Mouse (Mus musculus): ENCODE data around the gene Zfp982. TPM values are rescaled to one million over a fixed set of nuclear protein-coding genes. Genes with fewer than 3 reads are reported as not detected.
"Not testable (repeated sequence)": the region's sequence is repeated elsewhere in the genome, so short reads cannot be mapped to it uniquely, and the experiment has no call there.

Zfp982 gene
- polyA plus RNA-seq, 1 experiment from 2014 or later, result 11.9 TPM

- no peaks in the 10 kb centered on the region for H3K36me3 ChIP-seq
- H3K27me3 ChIP-seq (ENCODE audit: insufficient read depth, poor library complexity, severe bottlenecking), result no peaks in the 10 kb centered on the region
- peaks cover 18% of the 10 kb centered on the region for H3K9me3 ChIP-seq
- no peak overlapping the region for H3K4me3 ChIP-seq
- DNase-seq (ENCODE audit: low spot score), result no peak
- WGBS, result 69% methylated on average over 1 of the region's 1 CpGs
- no peaks in the 10 kb centered on the region for H3K4me1 ChIP-seq
- H3K27ac ChIP-seq, result no peak overlapping the region
Observed at GRCm38 (mm10) chr4:147530366-147530765, 38.1 kb downstream of the Zfp982 start.

GRCm38 (mm10) chr4:147535916-147536315, 43.7 kb downstream of the Zfp982 start:
- H3K9me3 ChIP-seq, result peaks cover 33% of the 10 kb centered on the region
- H3K4me3 ChIP-seq; H3K4me1 ChIP-seq; H3K36me3 ChIP-seq; DNase-seq (ENCODE audit: low spot score); H3K27ac ChIP-seq; H3K27me3 ChIP-seq (ENCODE audit: insufficient read depth, poor library complexity, severe bottlenecking): not testable (repeated sequence)

GRCm38 (mm10) chr4:147537702-147538101, 45.5 kb downstream of the Zfp982 start:
- peaks cover 40% of the 10 kb centered on the region for H3K9me3 ChIP-seq
- H3K4me3 ChIP-seq, result no peak overlapping the region
- WGBS, result 68% methylated on average over 2 of the region's 2 CpGs

GRCm38 (mm10) chr4:147539918-147540317, 47.7 kb downstream of the Zfp982 start, which contains the start of gene Gm16503:
TSS of gene Gm16503 (plus strand) at chr4:147540218.
- 87% methylated on average over 3 of the region's 3 CpGs for WGBS
- DNase-seq (ENCODE audit: low spot score), result not testable (repeated sequence)

More at GRCm38 (mm10) chr4:147537702-147538101, 45.5 kb downstream of the Zfp982 start:
- Histone ChIP-seq H3K4me1 (no peaks in the 10 kb centered on the region), H3K27me3 (ENCODE audit: insufficient read depth, poor library complexity, severe bottlenecking) (no peaks in the 10 kb centered on the region), H3K27ac (no peak overlapping the region), H3K36me3 (no peaks in the 10 kb centered on the region)
- no peak for DNase-seq (ENCODE audit: low spot score)

GRCm38 (mm10) chr4:147541105-147541504, 48.9 kb downstream of the Zfp982 start:
- Histone ChIP-seq H3K4me1 (no peaks in the 10 kb centered on the region), H3K27ac (no peak overlapping the region), H3K27me3 (ENCODE audit: insufficient read depth, poor library complexity, severe bottlenecking) (no peaks in the 10 kb centered on the region), H3K4me3 (no peak overlapping the region), H3K36me3 (no peaks in the 10 kb centered on the region), H3K9me3 (peaks cover 46% of the 10 kb centered on the region)
- DNase-seq (ENCODE audit: low spot score), result no peak

More at GRCm38 (mm10) chr4:147539918-147540317, 47.7 kb downstream of the Zfp982 start, which contains the start of gene Gm16503:
- H3K27me3 ChIP-seq (ENCODE audit: insufficient read depth, poor library complexity, severe bottlenecking); H3K27ac ChIP-seq; H3K4me1 ChIP-seq; H3K4me3 ChIP-seq; H3K36me3 ChIP-seq: not testable (repeated sequence)
- peaks cover 49% of the 10 kb centered on the region for H3K9me3 ChIP-seq

- not testable (repeated sequence) for H3K36me3 ChIP-seq; H3K27ac ChIP-seq; H3K4me3 ChIP-seq; H3K9me3 ChIP-seq; H3K27me3 ChIP-seq (ENCODE audit: insufficient read depth, poor library complexity, severe bottlenecking); DNase-seq (ENCODE audit: low spot score); H3K4me1 ChIP-seq
- 69% methylated on average over 5 of the region's 5 CpGs for WGBS
Observed at GRCm38 (mm10) chr4:147553071-147553470, 60.9 kb downstream of the Zfp982 start, which contains the start of gene Zfp985. TSS of gene Zfp985 (plus strand) at chr4:147553277.

GRCm38 (mm10) chr4:147554361-147554760, 62.1 kb downstream of the Zfp982 start:
- not testable (repeated sequence) for H3K27me3 ChIP-seq (ENCODE audit: insufficient read depth, poor library complexity, severe bottlenecking); DNase-seq (ENCODE audit: low spot score); H3K4me1 ChIP-seq; H3K36me3 ChIP-seq; H3K9me3 ChIP-seq; H3K27ac ChIP-seq; H3K4me3 ChIP-seq
- 61% methylated on average over 2 of the region's 2 CpGs for WGBS

- not testable (repeated sequence) for H3K36me3 ChIP-seq; H3K27me3 ChIP-seq (ENCODE audit: insufficient read depth, poor library complexity, severe bottlenecking); H3K27ac ChIP-seq; H3K4me1 ChIP-seq; DNase-seq (ENCODE audit: low spot score); H3K4me3 ChIP-seq; H3K9me3 ChIP-seq
- WGBS, result 41% methylated on average over 1 of the region's 1 CpGs
Observed at GRCm38 (mm10) chr4:147556921-147557320, 64.7 kb downstream of the Zfp982 start.

- not testable (repeated sequence) for H3K27me3 ChIP-seq (ENCODE audit: insufficient read depth, poor library complexity, severe bottlenecking); H3K9me3 ChIP-seq; H3K4me3 ChIP-seq; H3K27ac ChIP-seq; H3K36me3 ChIP-seq; DNase-seq (ENCODE audit: low spot score); H3K4me1 ChIP-seq
Observed at GRCm38 (mm10) chr4:147558011-147558410, 65.8 kb downstream of the Zfp982 start.

- not testable (repeated sequence) for H3K27me3 ChIP-seq (ENCODE audit: insufficient read depth, poor library complexity, severe bottlenecking); H3K36me3 ChIP-seq; H3K4me1 ChIP-seq; DNase-seq (ENCODE audit: low spot score); H3K4me3 ChIP-seq; H3K9me3 ChIP-seq; H3K27ac ChIP-seq
- WGBS, result 47% methylated on average over 1 of the region's 1 CpGs
Observed at GRCm38 (mm10) chr4:147559096-147559495, 66.9 kb downstream of the Zfp982 start.

Other genes starting within 250 kb of the Zfp982 start
- gene Zfp988, start 186.7 kb upstream of the Zfp982 start, polyA plus RNA-seq (2016; fragmentation: Nextera tagmentation; extraction: Ambion mirVana), result 0.11 and 0.16 TPM in 2 replicates
- gene Zfp978, start 131.1 kb upstream of the Zfp982 start, polyA plus RNA-seq (2016; fragmentation: Nextera tagmentation; extraction: Ambion mirVana), result 0.14 and 0.26 TPM in 2 replicates
- gene Gm16503, start 47.8 kb downstream of the Zfp982 start, polyA plus RNA-seq (2016; fragmentation: Nextera tagmentation; extraction: Ambion mirVana), result 0.38 and 0.53 TPM in 2 replicates
- 0.10 and 0.12 TPM in 2 replicates for gene Zfp985, start 60.9 kb downstream of the Zfp982 start, polyA plus RNA-seq (2016; fragmentation: Nextera tagmentation; extraction: Ambion mirVana)
- gene Zfp979, start 150.1 kb downstream of the Zfp982 start, polyA plus RNA-seq (2016; fragmentation: Nextera tagmentation; extraction: Ambion mirVana), result 6.0 and 6.3 TPM in 2 replicates
- gene Zfp534, start 210.1 kb downstream of the Zfp982 start, polyA plus RNA-seq (2016; fragmentation: Nextera tagmentation; extraction: Ambion mirVana), result not detected in 2 replicates

Data from heart, embryonic 10.5 days (tissue).